Mouse (Mus musculus): Measurements from ENCODE around the gene Kbtbd2.

- TF ChIP-seq CTCF (conservative IDR thresholded peaks at IDR 0.05; ENCODE audit: insufficient read depth, insufficient read length, low read depth, low read length) (no peak), POLR2A (IDR thresholded peaks at IDR 0.05; ENCODE audit: low read depth, low read length) (no peak)
These were observed 15.7 kb upstream of the Kbtbd2 start for GRCm38 (mm10) chr6:56813332-56813731.

Data from kidney, adult 2 months (tissue).